Mouse (Mus musculus) CD4-positive, CD25-positive, alpha-beta regulatory T cell, adult 2 months (primary cell): ENCODE data around the gene Wdr35.
A peak's percentile ranks its signal among the peaks of the same experiment; 100 is the strongest.

Source experiments
- DNase-seq: peaks from one replicate; pipeline ENCODE4 v3.0.0-alpha.2; 2012; ENCODE audit warnings: low read depth, low spot score

The Wdr35 gene

GRCm38 (mm10) chr12:8973820-8974465 is at the start of gene Wdr35:
TSS of gene Wdr35 (plus strand) at chr12:8973892.
- peak; percentile 96 for DNase-seq

- no peak for DNase-seq
Measured at GRCm38 (mm10) chr12:8927652-8928051, 46.0 kb upstream of the Wdr35 start.

DNA sequence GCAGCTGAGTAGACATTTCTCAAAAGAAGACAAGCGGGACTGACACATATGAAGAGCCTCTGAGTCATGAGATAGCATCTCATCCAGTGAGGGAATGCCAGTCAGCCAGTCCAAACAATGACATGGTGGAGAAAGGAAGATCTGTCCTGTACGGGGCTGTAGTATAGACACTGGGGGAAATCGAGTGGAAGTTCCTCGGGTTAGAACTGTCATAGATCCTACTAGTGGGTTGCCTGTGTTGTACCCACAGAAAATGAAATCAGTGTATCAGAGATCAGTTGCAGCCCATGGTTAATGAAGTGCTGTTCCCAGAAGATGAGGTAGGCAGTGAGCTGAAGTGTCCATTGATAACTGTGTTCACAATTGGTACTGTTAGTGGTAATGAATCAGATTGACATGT is 44.9 kb upstream of the Wdr35 start:
- no peak for DNase-seq

DNA sequence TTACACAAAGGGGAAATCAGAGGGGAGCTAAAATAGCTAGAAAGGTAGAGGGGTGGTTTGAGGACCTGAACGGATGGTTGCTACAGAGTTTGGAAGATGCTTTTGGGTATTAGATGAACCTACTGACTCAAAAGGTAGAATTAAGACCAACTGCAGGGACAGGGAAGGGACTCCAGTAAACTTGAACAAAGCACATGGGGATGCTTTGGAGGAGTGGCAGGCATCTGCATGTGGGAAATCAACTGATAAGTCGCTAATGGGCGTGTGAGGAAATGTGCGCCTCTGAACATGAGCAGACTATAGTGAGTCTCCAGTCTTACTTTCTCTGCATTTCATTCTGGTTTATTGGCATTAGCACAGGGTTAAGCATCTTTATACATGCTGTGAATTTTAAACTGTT is 42.6 kb upstream of the Wdr35 start:
- no peak for DNase-seq

- DNase-seq: no peak
Measured at GRCm38 (mm10) chr12:8935349-8935748, 38.3 kb upstream of the Wdr35 start.

GRCm38 (mm10) chr12:8936210-8936609 is 37.5 kb upstream of the Wdr35 start:
- peak; percentile 52 for DNase-seq

DNA sequence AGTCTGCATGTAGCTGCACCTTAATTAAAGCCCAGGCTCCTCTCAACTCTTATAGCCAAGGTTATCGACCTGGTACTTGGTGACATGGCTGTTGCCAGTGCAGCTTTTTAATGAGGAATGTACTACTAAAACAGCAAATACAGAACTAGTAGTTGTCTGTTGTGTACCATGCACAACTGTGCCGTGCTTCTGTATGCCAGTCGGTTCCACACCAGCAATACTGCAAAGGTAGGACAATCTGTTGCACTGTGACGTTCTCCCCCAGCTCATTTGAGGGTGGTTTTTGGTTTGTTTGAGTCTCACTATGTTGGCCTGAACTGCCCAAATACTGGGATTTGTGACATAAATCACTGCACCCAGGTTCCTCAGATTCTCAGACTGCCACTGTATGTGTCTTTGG is 34.2 kb upstream of the Wdr35 start:
- DNase-seq: no peak

GRCm38 (mm10) chr12:8940011-8941005 is 33.4 kb upstream of the Wdr35 start:
- no peak for DNase-seq

DNA sequence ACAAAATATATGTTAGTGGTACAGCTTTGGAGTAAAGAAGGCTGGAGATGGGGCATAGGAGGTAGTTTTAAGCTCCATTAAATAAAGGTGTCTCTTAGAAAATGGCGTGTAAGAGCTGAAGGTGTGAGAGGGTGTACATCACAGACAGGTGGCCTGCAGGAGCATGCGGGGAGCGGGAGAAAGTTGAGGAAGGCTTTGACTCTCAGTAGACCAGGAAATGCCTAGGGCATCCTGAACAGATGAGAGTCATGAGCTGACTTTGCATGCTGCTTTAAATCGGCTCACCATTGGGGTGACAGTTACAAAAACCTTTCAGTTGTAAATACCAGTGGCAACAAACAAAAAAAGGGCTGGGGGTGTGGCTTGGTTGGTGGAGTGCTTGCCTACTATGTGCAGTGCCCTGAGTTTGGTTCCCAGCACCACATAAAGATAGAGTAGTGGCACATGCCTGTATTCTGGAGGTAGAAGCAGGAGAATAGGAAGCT is 32.5 kb upstream of the Wdr35 start:
- no peak for DNase-seq

GRCm38 (mm10) chr12:8941699-8942392 is 31.8 kb upstream of the Wdr35 start:
- peak; percentile 29 for DNase-seq

GRCm38 (mm10) chr12:8947163-8947562 is 26.5 kb upstream of the Wdr35 start:
- no peak for DNase-seq

- peak; percentile 58 for DNase-seq
Measured at GRCm38 (mm10) chr12:8947714-8948464, 25.8 kb upstream of the Wdr35 start, which contains the start of gene Matn3. TSS of gene Matn3 (plus strand) at chr12:8947929.

DNA sequence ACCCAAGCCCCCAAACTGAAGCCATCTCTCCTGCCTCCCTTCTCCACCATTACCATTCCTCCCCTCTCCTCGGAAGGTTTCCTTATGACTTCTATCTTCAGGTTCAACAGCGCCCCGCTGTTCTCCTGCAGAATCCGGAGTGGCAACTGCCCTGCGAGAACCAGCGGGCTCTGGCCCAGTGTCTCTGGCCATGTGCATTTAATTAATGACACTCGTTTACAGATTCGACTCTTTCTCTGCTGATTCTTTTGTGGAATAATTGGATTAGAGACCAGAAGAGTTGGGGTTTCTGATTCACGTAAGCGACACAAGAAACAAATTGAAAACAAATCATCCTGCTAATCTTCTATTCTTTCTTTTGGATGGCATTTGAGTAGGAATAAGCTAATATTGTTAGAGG is 20.6 kb upstream of the Wdr35 start:
- DNase-seq: no peak

DNA sequence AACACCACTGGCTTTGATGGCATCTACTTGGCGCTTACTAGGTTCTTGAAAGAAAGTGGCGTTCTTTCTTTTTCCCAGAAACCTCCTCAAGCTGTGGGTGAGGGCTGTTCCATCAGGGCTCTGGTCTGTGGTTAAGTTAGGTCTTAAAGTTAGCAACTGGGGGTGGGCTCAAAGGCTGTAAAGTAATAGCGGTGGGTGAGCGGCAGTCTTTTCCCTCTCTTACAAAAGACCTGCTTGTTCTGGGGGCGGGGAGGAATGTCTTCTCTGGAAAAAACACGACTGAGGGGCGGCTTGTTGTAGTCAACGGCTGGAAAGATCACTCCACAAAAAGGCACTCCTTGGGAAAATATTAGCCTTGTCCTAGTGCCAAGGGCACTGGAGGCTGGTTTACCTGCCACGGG is 19.5 kb upstream of the Wdr35 start:
- no peak for DNase-seq

DNA sequence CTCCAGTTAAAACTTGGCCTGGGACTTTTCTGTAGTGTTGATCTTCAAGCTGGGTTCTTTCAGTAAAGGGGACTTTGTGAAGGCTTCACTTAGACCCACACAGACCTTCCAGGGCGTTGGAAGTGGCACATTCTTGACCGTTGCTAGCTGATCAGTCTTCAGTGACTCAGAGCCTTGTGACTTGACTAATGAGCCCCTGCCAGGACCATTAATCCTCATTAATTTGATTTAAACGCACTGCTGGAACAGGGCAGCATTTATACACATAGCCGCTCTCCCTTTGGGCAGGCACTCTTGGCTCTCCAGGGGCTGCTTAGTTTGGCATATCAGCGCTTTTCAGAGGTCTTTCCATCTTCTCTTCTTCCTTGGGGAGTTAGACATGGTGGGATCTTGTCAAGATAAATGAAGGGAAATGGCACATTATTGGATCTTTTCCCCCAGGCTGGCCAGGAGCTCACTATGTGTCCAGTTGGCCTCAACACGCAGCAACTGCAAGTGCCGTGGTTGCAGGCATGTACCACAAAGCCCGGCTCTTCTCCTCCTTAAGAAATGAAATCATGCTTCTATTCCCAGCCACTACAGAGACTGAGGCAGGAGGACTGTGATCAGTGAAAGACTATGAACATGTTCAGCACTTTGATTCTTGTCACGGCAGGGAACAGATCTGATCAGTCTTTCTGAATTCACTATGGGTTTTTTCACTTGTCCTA is 11.9 kb upstream of the Wdr35 start:
- DNase-seq: no peak

GRCm38 (mm10) chr12:8969828-8970227 is 3.9 kb upstream of the Wdr35 start:
- DNase-seq: no peak

- no peak for DNase-seq
Measured at GRCm38 (mm10) chr12:8975076-8975475, 1.4 kb downstream of the Wdr35 start.

- DNase-seq: no peak
Measured at GRCm38 (mm10) chr12:8993231-8993630, 19.5 kb downstream of the Wdr35 start.

DNA sequence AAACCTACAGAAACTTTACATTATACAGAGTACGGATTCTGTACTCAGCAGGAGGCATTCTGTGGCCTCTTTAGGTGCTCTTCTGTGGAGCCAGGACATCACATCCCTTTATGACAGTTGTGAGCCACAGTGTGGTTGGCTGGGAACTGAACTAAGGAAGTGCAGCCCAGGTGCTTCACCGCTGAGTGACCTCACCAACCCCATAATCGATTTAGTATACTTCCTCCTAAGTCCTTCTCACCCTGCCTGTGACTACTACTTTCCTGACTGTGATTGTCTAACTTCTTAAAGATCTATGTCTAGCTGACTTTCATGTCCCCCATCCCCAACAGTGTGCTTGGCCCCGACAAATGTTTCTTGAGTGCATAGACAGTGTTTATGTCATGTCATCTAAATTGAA is 24.6 kb downstream of the Wdr35 start:
- no peak for DNase-seq

GRCm38 (mm10) chr12:9002038-9002648 is 28.5 kb downstream of the Wdr35 start:
- DNase-seq: peak; percentile 88
